Mouse (Mus musculus) erythroblast, embryonic 14.5 days (primary cell): ENCODE data around the gene Ppfia4.

ENCODE experiments used
- GATA1 ChIP-seq: IDR thresholded peaks from 2 replicates; pipeline ENCODE4 v1.6.1; 2012; ENCODE audit warnings: low read length, inconsistent platforms, mixed read lengths
- TAL1 ChIP-seq: IDR thresholded peaks from 3 replicates; pipeline ENCODE4 v1.6.1; 2012; ENCODE audit warnings: low read length, inconsistent platforms, mixed read lengths

DNA sequence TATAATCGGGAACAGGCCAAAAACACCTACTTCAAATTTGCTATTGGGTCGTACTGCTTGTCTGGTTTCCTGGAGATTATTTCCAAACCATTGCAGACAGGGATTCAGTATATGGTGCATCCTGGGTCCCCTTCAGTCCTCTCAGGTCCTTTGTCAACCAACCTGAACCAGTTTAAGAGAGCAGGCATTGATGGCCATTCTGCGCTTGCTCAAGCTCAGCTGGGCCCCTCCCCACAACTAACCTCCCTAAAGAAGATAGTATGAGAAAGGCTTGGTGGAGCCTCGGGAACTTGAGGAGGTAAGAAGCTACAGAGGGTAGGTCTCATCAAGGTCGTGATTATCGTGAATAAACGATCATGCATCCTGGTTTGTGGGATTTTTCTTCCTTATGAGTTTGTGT lies 39.5 kb downstream of the Ppfia4 start:
- TF ChIP-seq GATA1, result no peak
- no peak for TF ChIP-seq TAL1
